Mouse (Mus musculus) CD4-positive, CD25-positive, alpha-beta regulatory T cell (primary cell): ENCODE measurements around the gene Dbp. TPM values are rescaled to one million over a fixed set of nuclear protein-coding genes. Genes with fewer than 3 reads are reported as not detected.

Source experiments
- polyA plus RNA-seq: library from polyadenylated mRNA; unstranded; fragments of 100-300 nt; shearing (Covaris generic); gene quantifications from one replicate; pipeline ENCODE4 v1.2.1, GENCODE M21; 2017

Gene Dbp
- polyA plus RNA-seq: 53.0 TPM

DNA sequence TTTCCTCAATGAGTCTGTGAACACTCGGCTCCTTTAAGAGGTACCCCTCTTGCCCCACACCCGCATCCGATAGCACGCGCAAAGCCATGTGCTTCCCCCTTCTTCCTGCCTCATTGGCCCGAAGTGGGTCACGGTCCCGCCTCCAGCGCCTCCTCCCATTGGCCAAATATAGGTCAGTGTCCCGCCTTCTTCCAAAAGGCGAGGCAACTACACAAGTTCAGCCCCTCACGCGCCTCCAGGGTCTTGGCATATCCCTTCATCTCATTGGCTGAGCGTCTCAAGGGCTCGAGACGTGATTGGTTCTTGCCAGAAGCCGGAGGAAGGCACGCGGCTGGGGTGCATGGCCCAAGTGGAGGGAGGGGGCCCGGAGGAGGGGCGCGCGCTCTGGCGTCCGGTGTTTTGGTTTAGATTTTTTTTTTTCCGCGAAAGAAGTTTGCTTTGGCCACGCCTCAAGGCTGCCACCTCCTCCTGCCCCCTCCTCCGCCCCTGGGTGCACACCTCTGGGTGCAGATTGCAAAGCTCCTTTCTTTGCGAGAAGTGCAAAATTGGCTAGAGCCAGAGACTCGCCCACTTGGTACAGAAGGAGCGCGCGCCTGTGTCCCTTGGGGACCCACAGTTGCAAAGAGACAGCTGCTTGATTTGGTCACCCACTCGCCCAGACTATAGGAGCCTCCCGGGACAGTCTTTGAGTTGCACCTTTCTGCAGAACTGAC, at the start of gene Dbp:
Gene Dbp, plus strand, starts transcription at position 359 of the 713 bp plus-strand sequence.

DNA sequence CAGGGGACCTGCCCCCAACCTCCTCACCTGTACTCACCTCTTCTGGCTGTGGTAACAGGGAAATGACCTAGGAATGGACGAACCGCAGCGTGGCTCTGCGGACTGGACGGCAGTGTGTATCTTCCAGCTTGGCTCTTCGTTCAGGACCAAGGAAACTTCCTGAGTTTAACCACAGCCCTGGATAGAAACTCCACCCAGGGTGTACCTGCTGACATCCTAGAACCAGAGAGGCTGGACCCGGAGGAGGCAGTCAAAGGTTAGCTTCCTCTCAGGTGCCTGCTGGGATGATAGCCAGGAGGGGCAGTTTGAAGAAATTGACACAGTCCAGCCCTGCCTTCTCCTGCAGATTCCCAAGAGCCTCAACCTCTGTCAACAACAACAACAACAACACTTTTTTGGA, 38.7 kb upstream of the Dbp start, which contains the start of gene Fut2:
Gene Fut2, minus strand, starts transcription at position 234 of the 400 bp plus-strand sequence.

DNA sequence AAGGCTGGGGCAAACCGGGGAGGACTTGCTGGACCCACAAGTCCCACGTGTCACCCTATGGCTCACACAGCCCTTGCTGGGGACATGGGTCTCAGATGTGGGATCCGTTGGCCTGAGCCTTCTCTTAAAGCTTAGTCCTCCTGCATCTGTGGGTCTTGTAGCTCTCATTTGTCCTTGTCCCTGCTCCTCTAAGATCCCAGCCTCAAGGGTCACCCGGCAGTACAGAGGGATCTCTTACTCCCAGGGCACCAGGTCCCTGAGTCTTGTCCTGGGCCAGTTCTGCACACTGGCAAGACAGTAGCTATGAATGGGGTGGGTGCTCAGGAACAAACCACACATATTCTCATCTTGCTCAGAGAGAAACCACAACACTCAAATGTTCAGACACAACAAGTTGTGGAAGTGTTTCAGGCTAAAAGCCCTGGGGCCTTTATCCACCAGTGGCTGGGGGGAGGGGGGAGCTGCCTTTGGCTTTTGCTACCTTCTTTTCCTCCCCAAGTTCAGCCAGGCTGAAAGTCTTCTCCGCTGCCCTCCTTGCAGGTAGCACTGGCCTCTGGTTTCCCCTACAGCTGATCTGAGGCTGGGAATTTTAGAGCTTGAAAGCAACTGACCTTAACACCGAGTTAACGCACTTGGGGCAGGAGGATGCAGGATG, 21.4 kb upstream of the Dbp start, which contains the start of gene Ntn5:
Gene Ntn5, plus strand, starts transcription at position 627 of the 655 bp plus-strand sequence.

DNA sequence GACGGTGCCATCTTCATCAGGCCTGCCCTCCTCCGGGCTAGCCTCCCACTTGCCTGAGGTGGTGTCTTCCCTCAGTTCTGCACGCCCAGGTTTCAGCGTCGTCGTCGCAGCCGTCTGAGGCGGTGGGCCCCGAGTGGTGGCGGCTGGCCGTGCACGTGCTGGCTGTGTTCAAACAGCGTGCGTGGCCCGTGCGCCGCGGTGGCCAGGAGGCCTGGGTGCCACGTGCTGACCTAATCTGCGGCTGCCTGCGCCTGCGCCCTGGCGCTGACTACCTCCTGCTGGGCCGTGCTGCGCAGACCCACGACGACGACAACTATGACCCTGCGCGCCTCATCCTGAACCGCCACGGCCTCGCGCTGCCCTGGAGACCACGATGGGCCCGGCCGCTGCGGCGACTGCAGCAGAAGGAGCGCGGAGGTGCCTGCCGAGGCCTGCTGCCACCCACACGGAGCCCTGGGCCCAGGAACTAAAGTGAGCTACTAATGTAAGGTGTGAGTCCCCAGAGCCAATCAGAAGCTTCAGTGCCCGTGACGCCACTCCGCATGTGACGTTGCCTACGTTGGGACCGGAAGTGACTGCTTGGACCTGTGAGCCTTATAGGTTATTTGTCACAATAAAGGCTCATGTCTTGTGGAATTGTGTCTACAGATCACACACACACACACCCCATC, 10.8 kb upstream of the Dbp start, which contains the start of gene Sec1:
Gene Sec1, minus strand, starts transcription at position 482 of the 671 bp plus-strand sequence.

GRCm38 (mm10) chr7:45699523-45700141, 5.3 kb upstream of the Dbp start, which contains the start of gene Car11:
Gene Car11, plus strand, starts transcription at chr7:45699843.

GRCm38 (mm10) chr7:45715090-45715708, 10.3 kb downstream of the Dbp start, which contains the start of gene Rpl18:
Gene Rpl18, plus strand, starts transcription at chr7:45715457.

DNA sequence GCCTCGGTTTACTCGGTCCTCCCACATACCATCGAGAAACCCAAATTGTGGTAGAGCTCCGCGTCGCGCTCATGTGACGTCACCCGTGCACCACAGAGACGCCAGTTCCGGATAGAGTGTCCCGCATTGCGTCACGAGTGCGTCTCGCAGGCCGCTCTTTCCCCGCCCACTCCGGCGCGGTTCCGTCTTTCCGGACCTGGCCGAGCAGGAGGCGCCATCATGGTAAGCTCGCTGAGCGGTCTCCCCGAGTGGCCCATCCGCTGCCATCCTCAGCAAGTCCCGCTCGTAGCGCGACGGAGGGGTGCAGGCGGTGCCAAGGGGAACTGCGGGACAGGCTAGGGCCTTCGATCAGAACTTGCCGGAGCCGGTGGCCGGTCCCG, 13.0 kb downstream of the Dbp start, which contains the start of gene Sphk2:
Gene Sphk2, minus strand, starts transcription at position 85 of the 380 bp plus-strand sequence.

GRCm38 (mm10) chr7:45720413-45721233, 15.7 kb downstream of the Dbp start, which contains the start of gene Fam83e:
Gene Fam83e, plus strand, starts transcription at chr7:45721212.

DNA sequence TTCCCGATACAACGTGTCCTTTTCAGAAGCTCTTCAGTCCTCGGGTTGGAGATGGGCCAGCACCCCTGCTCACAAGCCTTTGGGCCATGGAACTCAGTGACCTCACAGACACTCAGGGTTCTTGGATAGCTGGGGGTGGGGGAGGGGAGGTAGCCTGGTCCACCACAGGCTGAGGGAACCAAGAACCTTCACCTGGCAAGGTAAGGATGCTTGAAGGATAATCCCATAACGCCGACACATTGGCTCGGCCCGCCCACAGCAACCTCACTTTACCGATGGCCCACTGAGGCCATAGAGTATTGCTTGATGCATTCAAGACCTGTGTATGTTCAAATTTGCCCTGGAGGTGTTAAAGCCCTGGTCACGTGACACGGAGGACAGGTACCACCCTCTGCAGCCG, 20.8 kb downstream of the Dbp start, which contains the start of gene Spaca4:
Gene Spaca4, minus strand, starts transcription at position 101 of the 400 bp plus-strand sequence.

Other genes with a start within 250 kb of the Dbp start
- gene Ftl1, start 245.2 kb upstream of the Dbp start, polyA plus RNA-seq: 2,110 TPM
- gene Bax, start 238.2 kb upstream of the Dbp start, polyA plus RNA-seq: 289 TPM
- 2.7 TPM for gene Tulp2, start 223.2 kb upstream of the Dbp start, polyA plus RNA-seq
- gene Gm45808, start 218.3 kb upstream of the Dbp start, polyA plus RNA-seq: 0.35 TPM
- 0.89 TPM for gene Dhdh, start 216.3 kb upstream of the Dbp start, polyA plus RNA-seq
- 226 TPM for gene Nucb1, start 194.7 kb upstream of the Dbp start, polyA plus RNA-seq
- gene Ppp1r15a, start 178.8 kb upstream of the Dbp start, polyA plus RNA-seq: 99.4 TPM
- gene Plekha4, start 178.8 kb upstream of the Dbp start, polyA plus RNA-seq: 0.78 TPM
- gene Hsd17b14, start 150.2 kb upstream of the Dbp start, polyA plus RNA-seq: 1.1 TPM
- 86.0 TPM for gene Bcat2, start 134.9 kb upstream of the Dbp start, polyA plus RNA-seq
- not detected for gene Fgf21, start 89.6 kb upstream of the Dbp start, polyA plus RNA-seq
- not detected for gene Fut1, start 87.8 kb upstream of the Dbp start, polyA plus RNA-seq
- gene Izumo1, start 83.3 kb upstream of the Dbp start, polyA plus RNA-seq: 0.14 TPM
- 6.5 TPM for gene Rasip1, start 77.6 kb upstream of the Dbp start, polyA plus RNA-seq
- 1.7 TPM for gene Mamstr, start 65.1 kb upstream of the Dbp start, polyA plus RNA-seq
- 0.12 TPM for gene Fut2, start 38.7 kb upstream of the Dbp start, polyA plus RNA-seq
- 0.32 TPM for gene Ntn5, start 21.1 kb upstream of the Dbp start, polyA plus RNA-seq
- 0.35 TPM for gene Sec1, start 10.7 kb upstream of the Dbp start, polyA plus RNA-seq
- 8.4 TPM for gene Car11, start 5.2 kb upstream of the Dbp start, polyA plus RNA-seq
- gene Rpl18, start 10.4 kb downstream of the Dbp start, polyA plus RNA-seq: 1,454 TPM
- gene Sphk2, start 12.9 kb downstream of the Dbp start, polyA plus RNA-seq: 36.3 TPM
- gene Fam83e, start 16.1 kb downstream of the Dbp start, polyA plus RNA-seq: 0.43 TPM
- not detected for gene Spaca4, start 20.7 kb downstream of the Dbp start, polyA plus RNA-seq
- 0.04 TPM for gene Lmtk3, start 78.7 kb downstream of the Dbp start, polyA plus RNA-seq
- gene Sult2b1, start 79.6 kb downstream of the Dbp start, polyA plus RNA-seq: 3.0 TPM
- 87.9 TPM for gene Cyth2, start 109.5 kb downstream of the Dbp start, polyA plus RNA-seq
- gene Kcnj14, start 119.7 kb downstream of the Dbp start, polyA plus RNA-seq: not detected
- gene Grwd1, start 125.9 kb downstream of the Dbp start, polyA plus RNA-seq: 37.3 TPM
- gene Kdelr1, start 167.7 kb downstream of the Dbp start, polyA plus RNA-seq: 90.8 TPM
- gene Grin2d, start 173.3 kb downstream of the Dbp start, polyA plus RNA-seq: 1.2 TPM
- not detected for gene Syngr4, start 191.6 kb downstream of the Dbp start, polyA plus RNA-seq
- 9.6 TPM for gene Tmem143, start 191.9 kb downstream of the Dbp start, polyA plus RNA-seq
- gene Emp3, start 216.3 kb downstream of the Dbp start, polyA plus RNA-seq: 699 TPM
- 2.2 TPM for gene Ccdc114, start 219.0 kb downstream of the Dbp start, polyA plus RNA-seq